Mouse (Mus musculus): Measurements from ENCODE around the gene Galnt18. TPM values are rescaled to one million over a fixed set of nuclear protein-coding genes. Genes with fewer than 3 reads are reported as not detected.

The Galnt18 gene
- polyA plus RNA-seq, 1 experiment from 2014 or later: 8.1 TPM

DNA sequence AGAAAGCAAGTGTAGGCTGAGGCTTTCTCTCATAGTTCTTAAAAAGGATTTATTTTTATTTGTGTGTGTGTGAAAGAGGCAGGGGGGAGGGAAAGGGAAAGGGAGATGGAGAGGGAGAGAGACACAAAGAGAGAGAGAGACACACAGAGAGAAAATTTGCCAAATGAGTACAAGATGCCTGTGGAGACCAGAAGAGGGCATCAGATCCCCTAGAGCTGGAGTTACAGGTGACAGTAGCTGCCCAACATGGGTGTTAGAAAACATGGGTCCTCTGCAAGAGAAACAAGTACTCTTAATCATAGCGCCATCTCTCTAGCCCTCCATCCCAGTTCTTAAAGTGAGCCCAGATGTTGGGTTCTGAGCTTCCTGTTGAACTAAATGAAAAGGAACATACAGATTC, 228.8 kb downstream of the Galnt18 start:
- Histone ChIP-seq H3K27me3 (ENCODE audit: control insufficient read depth, insufficient read depth, low read length) (no peaks in the 10 kb centered on the region), H3K4me3 (ENCODE audit: low read depth, low read length) (no peak overlapping the region), H3K4me2 (ENCODE audit: low read depth) (no peak overlapping the region), H3K9ac (ENCODE audit: low read length) (no peak overlapping the region), H3K9me3 (ENCODE audit: control insufficient read depth, low read length) (no peaks in the 10 kb centered on the region), H3K4me1 (ENCODE audit: control insufficient read depth, insufficient read depth, low read length) (peaks cover 8% of the 10 kb centered on the region; the same call in 1 of the 2 replicates), H3K36me3 (ENCODE audit: control insufficient read depth, insufficient read depth, low read length) (no peaks in the 10 kb centered on the region), H3K27ac (ENCODE audit: low read depth, low read length) (no peak overlapping the region)
- ATAC-seq (ENCODE audit: insufficient read depth, low FRiP score, low TSS enrichment) (no peak), DNase-seq (ENCODE audit: low spot score) (no peak)
- 96% methylated on average over 1 of the region's 1 CpGs for WGBS

- peaks cover 8% of the 10 kb centered on the region; the same call in 1 of the 2 replicates for H3K4me1 ChIP-seq (ENCODE audit: control insufficient read depth, insufficient read depth, low read length)
- H3K9ac ChIP-seq (ENCODE audit: low read length): no peak overlapping the region
- H3K9me3 ChIP-seq (ENCODE audit: control insufficient read depth, low read length): no peaks in the 10 kb centered on the region
- no peaks in the 10 kb centered on the region for H3K36me3 ChIP-seq (ENCODE audit: control insufficient read depth, insufficient read depth, low read length)
- ATAC-seq (ENCODE audit: insufficient read depth, low FRiP score, low TSS enrichment) (peak; percentile 72), DNase-seq (ENCODE audit: low spot score) (peak; percentile 69)
- 39% methylated on average over 10 of the region's 10 CpGs for WGBS
- H3K4me3 ChIP-seq (ENCODE audit: low read depth, low read length): no peak overlapping the region
- no peak overlapping the region for H3K4me2 ChIP-seq (ENCODE audit: low read depth)
- no peaks in the 10 kb centered on the region for H3K27me3 ChIP-seq (ENCODE audit: control insufficient read depth, insufficient read depth, low read length)
- H3K27ac ChIP-seq (ENCODE audit: low read depth, low read length): no peak overlapping the region
Observed at GRCm38 (mm10) chr7:111547069-111547468, 232.7 kb downstream of the Galnt18 start.

GRCm38 (mm10) chr7:111545614-111546013, 234.2 kb downstream of the Galnt18 start:
- ATAC-seq (ENCODE audit: insufficient read depth, low FRiP score, low TSS enrichment): no peak
- Histone ChIP-seq H3K27me3 (ENCODE audit: control insufficient read depth, insufficient read depth, low read length) (no peaks in the 10 kb centered on the region), H3K9me3 (ENCODE audit: control insufficient read depth, low read length) (no peaks in the 10 kb centered on the region), H3K4me3 (ENCODE audit: low read depth, low read length) (no peak overlapping the region), H3K4me1 (ENCODE audit: control insufficient read depth, insufficient read depth, low read length) (peaks cover 8% of the 10 kb centered on the region; the same call in 1 of the 2 replicates), H3K27ac (ENCODE audit: low read depth, low read length) (no peak overlapping the region), H3K9ac (ENCODE audit: low read length) (no peak overlapping the region), H3K36me3 (ENCODE audit: control insufficient read depth, insufficient read depth, low read length) (no peaks in the 10 kb centered on the region), H3K4me2 (ENCODE audit: low read depth) (no peak overlapping the region)
- no peak for DNase-seq (ENCODE audit: low spot score)
- 69% methylated on average over 1 of the region's 1 CpGs for WGBS

- Histone ChIP-seq H3K4me2 (ENCODE audit: low read depth) (no peak overlapping the region), H3K27ac (ENCODE audit: low read depth, low read length) (no peak overlapping the region), H3K9ac (ENCODE audit: low read length) (no peak overlapping the region), H3K27me3 (ENCODE audit: control insufficient read depth, insufficient read depth, low read length) (no peaks in the 10 kb centered on the region), H3K36me3 (ENCODE audit: control insufficient read depth, insufficient read depth, low read length) (no peaks in the 10 kb centered on the region), H3K4me1 (ENCODE audit: control insufficient read depth, insufficient read depth, low read length) (no peaks in the 10 kb centered on the region), H3K4me3 (ENCODE audit: low read depth, low read length) (no peak overlapping the region), H3K9me3 (ENCODE audit: control insufficient read depth, low read length) (no peaks in the 10 kb centered on the region)
- no peak for DNase-seq (ENCODE audit: low spot score)
- ATAC-seq (ENCODE audit: insufficient read depth, low FRiP score, low TSS enrichment): no peak
- 90% methylated on average over 6 of the region's 6 CpGs for WGBS
Observed at GRCm38 (mm10) chr7:111537946-111538345, 241.8 kb downstream of the Galnt18 start.

GRCm38 (mm10) chr7:111534826-111535405, 244.9 kb downstream of the Galnt18 start:
- Histone ChIP-seq H3K36me3 (ENCODE audit: control insufficient read depth, insufficient read depth, low read length) (no peaks in the 10 kb centered on the region), H3K27ac (ENCODE audit: low read depth, low read length) (no peak overlapping the region), H3K27me3 (ENCODE audit: control insufficient read depth, insufficient read depth, low read length) (no peaks in the 10 kb centered on the region), H3K9me3 (ENCODE audit: control insufficient read depth, low read length) (no peaks in the 10 kb centered on the region), H3K4me1 (ENCODE audit: control insufficient read depth, insufficient read depth, low read length) (no peaks in the 10 kb centered on the region), H3K9ac (ENCODE audit: low read length) (no peak overlapping the region), H3K4me3 (ENCODE audit: low read depth, low read length) (no peak overlapping the region), H3K4me2 (ENCODE audit: low read depth) (no peak overlapping the region)
- 63% methylated on average over 8 of the region's 8 CpGs for WGBS
- DNase-seq (ENCODE audit: low spot score): no peak
- ATAC-seq (ENCODE audit: insufficient read depth, low FRiP score, low TSS enrichment): no peak

DNA sequence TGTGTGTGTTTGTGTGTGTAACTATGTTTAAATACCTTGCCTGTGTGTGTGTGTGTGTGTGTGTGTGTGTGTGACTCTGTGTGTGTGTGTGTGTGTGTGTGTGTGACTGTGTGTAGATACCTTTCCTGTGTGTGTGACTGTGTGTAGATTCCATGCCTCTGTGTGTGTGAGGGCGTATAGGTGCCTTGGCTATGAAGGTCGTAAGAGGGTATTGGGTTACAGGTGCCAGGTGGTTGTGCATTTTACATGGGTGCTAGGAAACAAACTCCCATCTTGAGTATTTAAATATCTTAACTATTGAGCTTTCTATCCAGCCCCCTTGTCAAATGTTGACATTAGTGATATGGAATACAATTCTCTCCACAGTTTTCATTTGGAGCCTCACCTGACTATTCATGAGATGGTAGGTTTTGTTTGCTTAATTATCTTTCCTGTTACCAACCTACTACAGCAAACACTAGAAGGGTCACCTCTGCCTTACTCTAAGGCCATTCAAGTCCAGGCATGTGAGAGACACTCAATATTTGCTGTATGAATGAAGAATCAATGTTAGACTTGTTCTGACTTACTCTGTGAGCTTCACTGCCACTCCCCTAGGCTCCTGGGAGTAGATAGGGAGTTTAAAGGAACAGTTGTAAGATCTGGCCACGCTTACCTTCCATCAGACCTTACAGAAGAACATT, 250.7 kb downstream of the Galnt18 start:
- no peak for ATAC-seq (ENCODE audit: insufficient read depth, low FRiP score, low TSS enrichment)
- H3K4me1 ChIP-seq (ENCODE audit: control insufficient read depth, insufficient read depth, low read length): no peaks in the 10 kb centered on the region
- H3K4me3 ChIP-seq (ENCODE audit: low read depth, low read length): no peak overlapping the region
- H3K9me3 ChIP-seq (ENCODE audit: control insufficient read depth, low read length): no peaks in the 10 kb centered on the region
- no peak overlapping the region for H3K27ac ChIP-seq (ENCODE audit: low read depth, low read length)
- no peak overlapping the region for H3K9ac ChIP-seq (ENCODE audit: low read length)
- H3K4me2 ChIP-seq (ENCODE audit: low read depth): no peak overlapping the region
- 90% methylated on average over 3 of the region's 3 CpGs for WGBS
- H3K27me3 ChIP-seq (ENCODE audit: control insufficient read depth, insufficient read depth, low read length): no peaks in the 10 kb centered on the region
- DNase-seq (ENCODE audit: low spot score): no peak
- H3K36me3 ChIP-seq (ENCODE audit: control insufficient read depth, insufficient read depth, low read length): no peaks in the 10 kb centered on the region

GRCm38 (mm10) chr7:111528462-111528861, 251.3 kb downstream of the Galnt18 start:
- Histone ChIP-seq H3K4me1 (ENCODE audit: control insufficient read depth, insufficient read depth, low read length) (no peaks in the 10 kb centered on the region), H3K27me3 (ENCODE audit: control insufficient read depth, insufficient read depth, low read length) (no peaks in the 10 kb centered on the region), H3K27ac (ENCODE audit: low read depth, low read length) (no peak overlapping the region), H3K9ac (ENCODE audit: low read length) (no peak overlapping the region), H3K9me3 (ENCODE audit: control insufficient read depth, low read length) (no peaks in the 10 kb centered on the region), H3K4me3 (ENCODE audit: low read depth, low read length) (no peak overlapping the region), H3K36me3 (ENCODE audit: control insufficient read depth, insufficient read depth, low read length) (no peaks in the 10 kb centered on the region), H3K4me2 (ENCODE audit: low read depth) (no peak overlapping the region)
- ATAC-seq (ENCODE audit: insufficient read depth, low FRiP score, low TSS enrichment) (no peak), DNase-seq (ENCODE audit: low spot score) (no peak)
- 65% methylated on average over 1 of the region's 1 CpGs for WGBS

DNA sequence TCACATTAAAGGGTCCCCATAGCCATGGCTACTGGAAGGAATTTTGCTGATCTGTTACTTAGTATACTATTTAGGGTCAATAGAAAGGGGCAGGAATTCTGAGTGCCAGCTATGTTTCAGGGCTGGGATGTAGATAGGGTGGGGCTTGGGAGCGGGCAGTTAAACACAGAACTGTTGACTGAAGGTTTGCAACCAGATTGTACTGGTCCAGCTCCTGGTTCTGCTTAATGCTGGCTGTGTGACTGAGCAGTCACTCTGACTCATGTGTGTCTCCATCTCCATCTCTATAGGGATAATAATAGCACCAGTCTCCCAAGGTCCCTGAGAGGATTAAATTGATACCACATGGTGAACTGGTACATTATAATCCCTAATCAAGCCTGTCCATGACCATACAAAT, 258.9 kb downstream of the Galnt18 start:
- H3K36me3 ChIP-seq (ENCODE audit: control insufficient read depth, insufficient read depth, low read length): no peaks in the 10 kb centered on the region
- no peak overlapping the region for H3K27ac ChIP-seq (ENCODE audit: low read depth, low read length)
- no peaks in the 10 kb centered on the region for H3K27me3 ChIP-seq (ENCODE audit: control insufficient read depth, insufficient read depth, low read length)
- H3K9me3 ChIP-seq (ENCODE audit: control insufficient read depth, low read length): no peaks in the 10 kb centered on the region
- H3K4me1 ChIP-seq (ENCODE audit: control insufficient read depth, insufficient read depth, low read length): no peaks in the 10 kb centered on the region
- ATAC-seq (ENCODE audit: insufficient read depth, low FRiP score, low TSS enrichment) (no peak), DNase-seq (ENCODE audit: low spot score) (no peak)
- no peak overlapping the region for H3K9ac ChIP-seq (ENCODE audit: low read length)
- 83% methylated on average over 1 of the region's 1 CpGs for WGBS
- no peak overlapping the region for H3K4me3 ChIP-seq (ENCODE audit: low read depth, low read length)
- H3K4me2 ChIP-seq (ENCODE audit: low read depth): no peak overlapping the region

DNA sequence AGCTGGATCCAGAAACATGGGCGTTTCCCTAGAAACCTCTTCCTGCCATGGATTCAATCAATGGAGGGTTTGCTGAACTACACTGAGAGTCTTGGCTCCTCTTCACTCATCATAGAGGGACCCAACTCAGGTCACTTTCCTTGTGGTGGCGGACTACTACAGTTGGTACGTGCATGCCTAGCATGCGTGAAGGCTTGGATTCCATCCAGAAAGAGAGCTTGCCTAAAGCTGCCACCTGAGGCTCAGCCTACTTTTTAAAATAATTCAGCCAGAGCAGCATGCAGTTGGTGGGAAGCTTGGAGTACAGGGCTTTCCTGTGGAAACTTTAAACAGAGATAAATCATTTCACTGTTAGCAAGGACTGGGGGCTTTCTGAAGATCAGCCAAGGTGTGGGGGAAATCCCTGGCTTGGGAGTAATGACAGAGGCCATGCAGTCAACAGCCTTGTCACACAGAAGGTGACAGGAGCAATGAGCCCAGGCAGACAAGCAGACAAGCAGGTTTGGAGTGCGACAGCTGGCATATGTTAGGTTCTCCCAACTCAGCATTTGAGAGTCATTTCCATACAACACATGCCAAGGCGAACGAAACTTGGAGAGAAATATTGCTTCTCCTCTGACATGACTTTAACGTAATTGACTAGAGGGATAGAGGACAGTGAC, 261.1 kb downstream of the Galnt18 start:
- ATAC-seq (ENCODE audit: insufficient read depth, low FRiP score, low TSS enrichment): no peak

More for the DNA sequence above, 261.1 kb downstream of the Galnt18 start:
- H3K27ac ChIP-seq (ENCODE audit: low read depth, low read length): no peak overlapping the region
- no peak overlapping the region for H3K4me2 ChIP-seq (ENCODE audit: low read depth)
- DNase-seq (ENCODE audit: low spot score): no peak
- H3K9me3 ChIP-seq (ENCODE audit: control insufficient read depth, low read length): no peaks in the 10 kb centered on the region
- no peaks in the 10 kb centered on the region for H3K4me1 ChIP-seq (ENCODE audit: control insufficient read depth, insufficient read depth, low read length)
- H3K4me3 ChIP-seq (ENCODE audit: low read depth, low read length): no peak overlapping the region
- 84% methylated on average over 8 of the region's 8 CpGs for WGBS
- H3K36me3 ChIP-seq (ENCODE audit: control insufficient read depth, insufficient read depth, low read length): no peaks in the 10 kb centered on the region
- no peak overlapping the region for H3K9ac ChIP-seq (ENCODE audit: low read length)
- H3K27me3 ChIP-seq (ENCODE audit: control insufficient read depth, insufficient read depth, low read length): no peaks in the 10 kb centered on the region
